Mouse (Mus musculus) inflammation-experienced regulatory T-cells, adult 6 months (primary cell): ENCODE results near the gene Eri3. TPM values are rescaled to one million over a fixed set of nuclear protein-coding genes. Genes with fewer than 3 reads are reported as not detected.

Experiments used
- ATAC-seq: one replicate; pipeline ENCODE4 v1.8.0; 2017
- polyA plus RNA-seq, 3 experiments: library from polyadenylated mRNA; unstranded; fragments of 100-300 nt; shearing (Covaris generic); gene quantifications; one replicate each; pipeline ENCODE4 v1.2.1; 2017

Gene Eri3
- polyA plus RNA-seq, 3 experiments from 2014 or later: 37.3 to 65.3 (median 61.9) TPM

GRCm38 (mm10) chr4:117581626-117582025, 31.5 kb downstream of the Eri3 start:
- no peak for ATAC-seq

DNA sequence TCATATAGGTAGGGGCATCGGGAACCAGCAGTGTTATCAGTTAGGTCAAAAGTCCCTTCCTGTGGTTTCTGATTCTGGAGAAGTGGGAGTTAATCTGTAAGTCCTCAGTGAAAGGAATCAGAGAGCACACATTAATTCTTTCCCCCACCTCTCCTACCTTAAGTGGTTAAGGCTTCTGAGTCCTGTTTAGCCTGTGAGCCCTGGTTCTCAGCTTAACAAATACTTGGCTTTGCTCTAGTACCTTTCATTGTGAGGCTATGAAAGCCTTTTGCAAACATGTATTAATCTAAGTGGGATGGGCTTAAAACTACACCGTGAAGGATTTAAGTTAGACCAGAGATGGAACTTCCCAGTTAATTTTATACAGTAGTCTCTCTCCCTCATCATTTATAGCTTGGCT, 35.8 kb downstream of the Eri3 start:
- no peak for ATAC-seq

DNA sequence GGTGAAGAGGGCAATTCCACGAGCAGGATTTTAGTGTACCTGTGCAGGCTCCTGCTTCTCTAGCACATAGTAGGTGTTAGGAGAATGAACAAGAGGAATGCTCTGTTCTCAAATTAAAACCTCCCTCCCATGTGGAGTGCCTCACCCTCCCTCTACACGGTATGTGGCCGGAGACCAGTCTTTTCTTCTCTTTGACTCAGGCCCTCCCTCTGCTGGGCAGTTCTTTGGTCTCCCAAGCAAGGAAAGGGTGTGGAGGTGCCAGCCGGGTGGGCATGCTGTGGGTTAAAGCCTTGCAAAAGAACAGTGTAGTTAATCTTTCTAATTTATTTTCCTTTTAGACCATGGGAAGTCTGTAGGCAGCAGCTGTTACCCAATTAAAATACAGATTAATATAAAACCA, 37.3 kb downstream of the Eri3 start:
- no peak for ATAC-seq

DNA sequence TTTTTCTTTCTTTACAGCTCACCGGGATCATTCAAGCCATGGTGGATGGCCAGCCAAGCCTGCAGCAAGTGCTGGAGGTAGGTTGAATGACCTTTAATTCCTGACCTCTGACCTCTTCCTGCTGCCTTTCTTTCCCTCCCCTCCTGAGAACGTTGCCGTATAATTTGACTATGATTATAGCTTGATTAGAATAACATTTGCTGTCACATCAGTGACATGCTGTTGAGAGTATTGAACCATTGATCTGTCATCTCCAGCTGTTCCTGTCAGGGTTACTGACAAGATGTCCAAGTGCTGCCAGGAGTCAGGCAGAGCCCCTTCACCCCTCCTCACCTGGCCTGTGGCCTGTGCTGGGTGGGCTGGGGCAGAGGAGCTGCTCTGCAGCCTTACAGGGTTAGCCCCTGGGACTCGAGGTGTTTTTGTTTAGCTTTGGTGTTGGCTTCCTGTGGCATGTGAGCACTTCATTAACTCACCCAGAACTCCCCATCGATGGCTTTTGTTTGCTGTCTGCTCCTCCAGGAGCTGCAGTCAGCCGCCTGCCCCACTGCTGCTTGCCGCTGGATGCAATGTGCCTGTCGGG, 39.0 kb downstream of the Eri3 start:
- ATAC-seq: no peak

DNA sequence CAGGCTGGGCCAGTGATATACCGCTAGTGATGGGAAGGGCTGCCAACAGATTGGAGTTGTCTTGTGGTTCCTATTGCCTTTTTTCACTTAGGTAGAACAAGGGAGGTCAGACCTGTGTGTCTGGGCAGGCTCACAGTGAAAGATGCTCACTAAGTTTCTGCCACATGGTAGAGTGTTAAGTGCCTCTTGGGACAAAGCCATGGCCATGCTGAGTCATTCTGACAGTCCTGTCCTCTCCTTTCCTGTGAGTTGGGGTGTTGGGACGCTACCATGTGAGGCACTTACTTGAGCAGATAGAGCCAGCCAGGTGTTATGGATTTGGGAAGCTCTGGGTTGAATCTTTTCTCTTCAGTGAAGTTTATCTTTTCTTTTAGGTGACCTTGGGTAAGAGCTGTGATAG, 40.6 kb downstream of the Eri3 start:
- no peak for ATAC-seq

DNA sequence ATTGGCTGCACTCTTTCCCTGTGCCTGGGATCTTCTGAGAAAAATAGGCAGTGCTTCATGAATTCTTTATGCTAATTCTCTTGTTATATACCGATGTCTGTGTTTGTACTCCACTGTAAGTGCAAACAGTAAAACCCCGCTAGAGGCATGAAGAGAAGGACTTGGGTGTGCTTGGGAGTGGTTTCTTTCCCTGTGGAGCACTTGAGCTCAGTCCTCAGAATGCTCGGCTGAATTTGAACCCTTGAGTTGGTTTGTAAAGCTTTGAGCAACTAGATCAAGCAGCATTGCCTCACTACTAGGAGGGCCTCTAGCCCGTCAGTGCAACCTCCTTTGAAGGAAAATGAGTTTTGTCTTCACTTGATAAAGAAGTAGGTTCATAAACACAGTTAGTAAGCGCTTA, 42.0 kb downstream of the Eri3 start:
- no peak for ATAC-seq

DNA sequence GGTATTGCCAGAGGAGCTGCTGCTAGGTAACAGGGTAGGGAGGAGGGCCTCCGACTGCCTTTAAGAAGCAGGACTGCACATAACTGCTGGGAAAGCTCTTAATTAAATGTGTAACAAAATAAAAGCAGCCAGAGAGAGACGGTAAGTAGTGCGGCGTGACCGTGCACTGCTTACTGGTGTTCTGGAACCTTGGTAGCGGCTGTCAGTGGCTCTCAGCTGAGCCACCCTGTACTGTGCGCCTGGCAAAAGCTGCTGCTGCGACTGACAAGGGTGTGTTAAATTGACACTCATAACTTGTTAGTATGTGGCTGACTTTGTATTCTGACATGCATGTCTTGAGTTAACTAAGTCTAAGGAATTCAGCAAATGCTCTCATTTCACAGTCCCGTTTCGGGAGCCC, 45.1 kb downstream of the Eri3 start:
- no peak for ATAC-seq

DNA sequence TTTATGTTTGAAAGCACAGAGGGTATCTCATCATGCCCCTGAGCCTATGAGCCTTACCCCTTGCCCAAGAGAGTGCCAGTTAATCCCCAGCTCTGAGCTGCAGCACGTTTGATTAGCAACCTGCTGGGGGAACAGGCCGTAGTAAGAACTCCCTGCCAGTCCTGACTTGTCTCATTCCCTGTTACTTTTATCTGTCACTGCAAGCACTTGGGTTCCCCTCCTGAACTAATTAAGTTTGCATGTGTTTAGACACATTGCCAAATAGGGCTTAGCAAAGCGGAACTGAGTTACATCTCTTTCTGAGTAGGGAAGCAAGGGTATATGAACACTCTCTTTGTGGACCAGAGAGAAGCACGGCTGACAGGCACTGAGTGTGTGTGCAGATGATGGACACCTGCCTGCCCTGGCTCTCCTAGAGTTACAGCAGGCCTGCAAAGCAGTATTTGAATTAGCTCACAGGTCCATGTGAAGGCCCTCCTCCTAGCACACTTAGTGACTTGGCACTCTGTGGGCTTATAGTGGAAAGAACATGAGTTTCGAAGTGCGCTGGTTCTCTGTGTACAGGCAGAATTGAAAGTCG, 49.9 kb downstream of the Eri3 start:
- no peak for ATAC-seq

- ATAC-seq: no peak
Measured at GRCm38 (mm10) chr4:117601338-117601776, 51.2 kb downstream of the Eri3 start.

DNA sequence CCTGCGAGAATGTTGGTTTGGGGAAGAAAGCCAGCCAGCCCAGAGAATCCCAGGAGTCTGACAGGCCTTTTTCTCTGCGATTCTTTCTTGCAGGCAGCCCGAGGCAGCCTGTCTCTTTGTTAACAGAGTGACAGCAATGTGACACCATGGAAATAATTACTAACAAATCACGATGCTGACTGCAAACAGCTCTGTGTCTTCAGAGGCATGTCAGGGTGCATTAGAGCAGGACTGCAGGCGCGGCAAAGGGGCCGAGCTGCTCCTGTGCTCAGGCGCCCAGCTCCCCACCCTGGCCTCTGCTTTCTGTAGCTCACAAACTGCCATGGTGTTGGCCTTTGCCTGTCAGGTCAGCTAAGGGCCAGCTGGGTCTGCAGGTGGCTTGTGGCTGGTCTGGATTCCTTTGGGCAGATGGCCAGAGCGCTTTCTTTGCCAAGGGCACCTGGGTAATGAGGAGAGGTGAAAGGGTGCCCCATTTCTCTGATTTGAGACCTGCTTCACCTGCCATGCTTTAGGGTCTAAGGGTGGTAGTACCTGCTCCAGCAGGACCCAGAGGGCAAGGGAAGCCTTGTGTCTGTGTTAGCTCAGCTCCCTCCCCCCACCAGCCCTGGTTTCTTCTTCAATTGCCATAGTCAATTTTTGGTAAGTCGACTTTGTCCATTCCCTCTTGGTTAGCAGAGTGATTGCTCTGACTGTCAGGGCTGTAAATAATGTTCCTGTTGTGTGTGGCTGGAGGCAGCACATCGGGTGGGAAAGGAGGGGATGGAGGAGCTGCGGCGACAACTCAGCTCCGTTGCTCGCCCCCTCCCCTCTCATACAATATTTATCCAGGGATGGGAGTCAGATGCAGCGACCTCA, 55.2 kb downstream of the Eri3 start:
- no peak for ATAC-seq

- no peak for ATAC-seq
Measured at GRCm38 (mm10) chr4:117605954-117606227, 55.7 kb downstream of the Eri3 start.

DNA sequence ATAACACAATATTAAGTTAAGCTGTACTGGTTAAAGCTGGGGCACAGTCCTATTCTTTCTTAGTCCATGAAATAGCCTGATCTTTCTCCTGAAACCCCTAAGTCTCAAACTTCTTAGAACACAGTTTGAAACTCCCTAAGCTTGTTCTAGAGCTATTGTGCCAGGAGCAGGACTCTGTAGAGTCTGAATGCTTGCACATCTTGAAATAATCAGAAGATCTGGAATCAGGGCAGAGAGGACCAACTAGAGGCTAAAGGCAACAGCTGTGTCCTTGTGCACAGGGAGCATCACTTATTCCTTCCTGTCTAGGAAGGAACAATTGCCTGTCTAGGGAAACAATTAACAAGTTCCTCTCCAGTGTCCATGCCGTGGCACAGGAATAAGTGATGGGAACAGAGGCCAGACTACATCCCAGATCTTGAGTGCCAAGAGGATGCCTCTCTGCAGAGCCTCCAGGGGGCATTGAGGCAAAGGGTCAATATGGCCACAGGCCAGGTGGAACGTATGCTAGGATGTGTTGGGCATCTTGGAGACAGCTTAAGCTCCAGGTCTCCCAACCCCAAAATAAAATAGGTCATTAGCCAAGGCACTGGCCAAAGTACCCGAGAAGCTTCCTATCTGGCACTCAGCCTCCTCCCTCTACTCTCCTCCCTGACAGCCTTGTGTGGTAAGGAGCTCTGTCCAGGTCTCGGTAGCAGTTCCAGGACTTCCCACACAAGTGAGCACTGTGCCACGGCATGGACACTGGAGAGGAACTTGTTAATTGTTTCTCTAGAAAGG, 56.9 kb downstream of the Eri3 start:
- no peak for ATAC-seq

DNA sequence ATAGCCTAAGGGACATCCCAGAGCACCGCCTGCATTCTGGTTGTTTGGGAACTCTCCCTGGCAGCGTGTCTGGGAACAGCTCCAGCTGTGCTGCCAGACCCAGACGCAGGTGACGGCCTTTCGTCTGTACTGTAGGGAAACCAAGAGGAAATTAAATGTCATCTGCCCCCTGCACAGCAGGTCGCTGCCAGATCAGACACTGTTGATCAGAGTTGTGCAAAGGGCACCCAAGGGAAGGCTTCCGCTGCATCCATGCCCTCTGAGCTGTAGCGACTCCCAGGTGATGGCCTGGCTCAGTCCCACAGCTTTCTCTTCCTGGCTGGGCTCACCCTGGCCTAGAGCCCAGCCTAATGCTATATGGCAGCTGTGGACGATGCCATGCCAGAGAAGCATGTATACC, 58.1 kb downstream of the Eri3 start:
- no peak for ATAC-seq

GRCm38 (mm10) chr4:117609371-117610039, 59.3 kb downstream of the Eri3 start:
- ATAC-seq: no peak

- ATAC-seq: no peak
Measured at GRCm38 (mm10) chr4:117611385-117611784, 61.2 kb downstream of the Eri3 start.

- ATAC-seq: no peak
Measured at GRCm38 (mm10) chr4:117611814-117612213, 61.6 kb downstream of the Eri3 start.

GRCm38 (mm10) chr4:117612713-117613112, 62.5 kb downstream of the Eri3 start:
- no peak for ATAC-seq

- ATAC-seq: no peak
Measured at GRCm38 (mm10) chr4:117613153-117613773, 63.1 kb downstream of the Eri3 start.

DNA sequence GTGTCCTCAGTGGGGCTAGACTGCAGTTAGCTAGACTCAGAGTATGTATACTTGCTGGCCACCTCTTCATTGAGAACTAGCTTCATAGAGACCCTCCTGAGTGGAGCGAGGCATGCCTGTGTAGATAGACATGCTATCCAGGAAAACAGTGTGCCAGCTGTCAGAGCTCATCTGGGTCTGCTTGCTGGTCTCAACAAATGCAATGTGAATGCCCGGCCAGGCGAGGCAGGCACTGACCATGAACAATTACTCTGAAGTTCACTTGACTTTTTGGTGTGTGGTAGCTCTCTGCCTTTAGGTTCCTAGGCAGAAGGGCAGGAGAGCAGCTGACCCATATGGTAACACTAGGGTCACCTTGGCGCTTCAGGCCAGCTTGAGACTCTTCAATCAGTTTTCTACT, 66.4 kb downstream of the Eri3 start:
- ATAC-seq: no peak

- no peak for ATAC-seq
Measured at GRCm38 (mm10) chr4:117622270-117622669, 72.1 kb downstream of the Eri3 start.

DNA sequence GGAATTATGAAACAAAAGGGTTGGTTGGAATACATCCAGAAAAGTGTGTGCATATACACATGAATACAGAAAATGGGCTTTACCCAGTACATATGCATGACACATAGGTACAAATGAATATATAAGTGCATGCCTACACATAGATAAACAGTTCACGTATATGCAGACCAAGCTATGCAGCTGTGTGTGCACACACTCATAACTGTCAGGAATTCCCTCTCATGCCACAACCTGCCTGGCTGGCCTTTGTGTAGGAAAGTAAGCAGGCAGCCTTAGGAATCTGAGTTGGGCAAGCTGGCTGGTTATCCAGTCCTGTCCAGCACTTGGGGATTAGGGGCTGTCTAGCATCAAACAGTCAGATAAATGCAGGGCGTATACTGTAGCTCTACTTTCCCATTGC, 72.9 kb downstream of the Eri3 start:
- ATAC-seq: no peak

GRCm38 (mm10) chr4:117624660-117625059, 74.5 kb downstream of the Eri3 start:
- ATAC-seq: no peak
